Mouse (Mus musculus) erythroblast, embryonic 14.5 days (primary cell): Measurements from ENCODE around the gene Fancc.

Experiments
- GATA1 ChIP-seq: IDR thresholded peaks from 2 replicates; pipeline ENCODE4 v1.6.1; 2012; ENCODE audit warnings: low read length, inconsistent platforms, mixed read lengths
- TAL1 ChIP-seq: IDR thresholded peaks from 3 replicates; pipeline ENCODE4 v1.6.1; 2012; ENCODE audit warnings: low read length, inconsistent platforms, mixed read lengths

DNA sequence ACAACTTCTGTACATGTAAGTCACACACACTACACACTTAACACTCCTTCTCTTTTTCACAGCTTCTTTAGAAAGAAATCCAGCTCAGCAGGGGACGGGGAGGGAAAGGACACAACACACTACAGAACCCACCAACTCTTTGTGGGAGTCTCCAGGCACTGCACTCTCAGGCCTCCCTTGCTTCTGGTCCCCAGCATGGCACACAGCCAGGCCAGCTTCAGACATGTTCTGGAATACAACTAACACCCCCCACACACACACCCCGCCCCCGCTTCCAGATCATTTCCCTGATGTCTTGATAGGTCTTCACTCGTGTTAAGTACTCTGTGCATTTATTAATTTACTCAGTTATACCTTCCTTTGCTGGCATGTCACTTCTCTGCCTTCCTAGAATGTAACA is 91.9 kb downstream of the Fancc start:
- TF ChIP-seq GATA1 (no peak), TAL1 (no peak)
